Mouse (Mus musculus): ENCODE data around the gene Slc39a11. TPM values are rescaled to one million over a fixed set of nuclear protein-coding genes. Genes with fewer than 3 reads are reported as not detected.

Gene Slc39a11
- polyA plus RNA-seq, 1 experiment from 2014 or later = 18.3 TPM

GRCm38 (mm10) chr11:113274037-113274436 lies 375.8 kb downstream of the Slc39a11 start:
- H3K36me3 ChIP-seq = no peaks in the 10 kb centered on the region
- 76% methylated on average over 8 of the region's 8 CpGs for WGBS (ENCODE audit: insufficient replicate concordance)
- no peak overlapping the region for H3K4me2 ChIP-seq
- H3K4me3 ChIP-seq = no peak overlapping the region
- no peaks in the 10 kb centered on the region for H3K9me3 ChIP-seq (replicated peaks)
- no peak overlapping the region for H3K9ac ChIP-seq
- ATAC-seq = no peak
- H3K27me3 ChIP-seq (replicated peaks) = no peaks in the 10 kb centered on the region
- no peak overlapping the region for H3K27ac ChIP-seq
- no peaks in the 10 kb centered on the region for H3K4me1 ChIP-seq

- Histone ChIP-seq H3K4me3 (no peak overlapping the region), H3K36me3 (no peaks in the 10 kb centered on the region), H3K9me3 (replicated peaks) (no peaks in the 10 kb centered on the region), H3K27ac (no peak overlapping the region), H3K4me2 (no peak overlapping the region), H3K27me3 (replicated peaks) (no peaks in the 10 kb centered on the region), H3K9ac (no peak overlapping the region), H3K4me1 (no peaks in the 10 kb centered on the region)
- no peak for ATAC-seq
- 70% methylated on average over 6 of the region's 6 CpGs for WGBS (ENCODE audit: insufficient replicate concordance)
Measured at GRCm38 (mm10) chr11:113271857-113272256, 378.0 kb downstream of the Slc39a11 start.

GRCm38 (mm10) chr11:113268831-113269319 lies 381.0 kb downstream of the Slc39a11 start:
- no peak overlapping the region for H3K9ac ChIP-seq
- H3K4me2 ChIP-seq = no peak overlapping the region
- no peaks in the 10 kb centered on the region for H3K4me1 ChIP-seq
- H3K36me3 ChIP-seq = no peaks in the 10 kb centered on the region
- H3K4me3 ChIP-seq = no peak overlapping the region
- H3K27ac ChIP-seq = no peak overlapping the region
- ATAC-seq = no peak
- 78% methylated on average over 8 of the region's 8 CpGs for WGBS (ENCODE audit: insufficient replicate concordance)
- H3K9me3 ChIP-seq (replicated peaks) = no peaks in the 10 kb centered on the region
- no peaks in the 10 kb centered on the region for H3K27me3 ChIP-seq (replicated peaks)

GRCm38 (mm10) chr11:113267516-113268230 lies 382.2 kb downstream of the Slc39a11 start:
- Histone ChIP-seq H3K27me3 (replicated peaks) (no peaks in the 10 kb centered on the region), H3K4me3 (no peak overlapping the region), H3K36me3 (no peaks in the 10 kb centered on the region), H3K9ac (no peak overlapping the region), H3K4me2 (no peak overlapping the region), H3K27ac (no peak overlapping the region), H3K4me1 (no peaks in the 10 kb centered on the region), H3K9me3 (replicated peaks) (no peaks in the 10 kb centered on the region)
- 75% methylated on average over 17 of the region's 17 CpGs for WGBS (ENCODE audit: insufficient replicate concordance)
- no peak for ATAC-seq

GRCm38 (mm10) chr11:113266706-113267105 lies 383.2 kb downstream of the Slc39a11 start:
- no peak overlapping the region for H3K4me3 ChIP-seq
- H3K4me2 ChIP-seq = no peak overlapping the region
- 60% methylated on average over 4 of the region's 4 CpGs for WGBS (ENCODE audit: insufficient replicate concordance)
- no peaks in the 10 kb centered on the region for H3K36me3 ChIP-seq
- H3K9me3 ChIP-seq (replicated peaks) = no peaks in the 10 kb centered on the region
- ATAC-seq = no peak
- H3K4me1 ChIP-seq = no peaks in the 10 kb centered on the region
- no peak overlapping the region for H3K27ac ChIP-seq
- no peaks in the 10 kb centered on the region for H3K27me3 ChIP-seq (replicated peaks)
- H3K9ac ChIP-seq = no peak overlapping the region

- Histone ChIP-seq H3K4me3 (no peak overlapping the region), H3K9ac (no peak overlapping the region), H3K4me2 (no peak overlapping the region), H3K27me3 (replicated peaks) (no peaks in the 10 kb centered on the region), H3K36me3 (no peaks in the 10 kb centered on the region), H3K27ac (no peak overlapping the region), H3K4me1 (no peaks in the 10 kb centered on the region), H3K9me3 (replicated peaks) (no peaks in the 10 kb centered on the region)
- ATAC-seq = no peak
- 59% methylated on average over 3 of the region's 3 CpGs for WGBS (ENCODE audit: insufficient replicate concordance)
Measured at GRCm38 (mm10) chr11:113265567-113265966, 384.3 kb downstream of the Slc39a11 start.

- Histone ChIP-seq H3K36me3 (no peaks in the 10 kb centered on the region), H3K4me1 (no peaks in the 10 kb centered on the region), H3K4me3 (no peak overlapping the region), H3K27ac (no peak overlapping the region), H3K27me3 (replicated peaks) (no peaks in the 10 kb centered on the region), H3K9me3 (replicated peaks) (no peaks in the 10 kb centered on the region), H3K4me2 (no peak overlapping the region), H3K9ac (no peak overlapping the region)
- WGBS (ENCODE audit: insufficient replicate concordance) = 68% methylated on average over 7 of the region's 7 CpGs
- no peak for ATAC-seq
Measured at GRCm38 (mm10) chr11:113263971-113264370, 385.9 kb downstream of the Slc39a11 start.

GRCm38 (mm10) chr11:113262062-113262461 lies 387.8 kb downstream of the Slc39a11 start:
- Histone ChIP-seq H3K9me3 (replicated peaks) (no peaks in the 10 kb centered on the region), H3K4me1 (no peaks in the 10 kb centered on the region), H3K4me3 (no peak overlapping the region), H3K27ac (no peak overlapping the region), H3K4me2 (no peak overlapping the region), H3K36me3 (no peaks in the 10 kb centered on the region), H3K9ac (no peak overlapping the region), H3K27me3 (replicated peaks) (no peaks in the 10 kb centered on the region)
- no peak for ATAC-seq
- WGBS (ENCODE audit: insufficient replicate concordance) = 60% methylated on average over 8 of the region's 8 CpGs

GRCm38 (mm10) chr11:113261421-113261820 lies 388.5 kb downstream of the Slc39a11 start:
- no peak overlapping the region for H3K4me3 ChIP-seq
- no peak overlapping the region for H3K27ac ChIP-seq
- no peaks in the 10 kb centered on the region for H3K36me3 ChIP-seq
- no peaks in the 10 kb centered on the region for H3K27me3 ChIP-seq (replicated peaks)
- no peaks in the 10 kb centered on the region for H3K9me3 ChIP-seq (replicated peaks)
- no peak for ATAC-seq
- no peak overlapping the region for H3K4me2 ChIP-seq
- no peak overlapping the region for H3K9ac ChIP-seq
- H3K4me1 ChIP-seq = 0 out of 2 replicates have a peak, but pooled peaks cover under 1% of the 10 kb centered on the region
- 67% methylated on average over 4 of the region's 4 CpGs for WGBS (ENCODE audit: insufficient replicate concordance)

- ATAC-seq = no peak
- H3K27me3 ChIP-seq (replicated peaks) = no peaks in the 10 kb centered on the region
- 70% methylated on average over 14 of the region's 14 CpGs for WGBS (ENCODE audit: insufficient replicate concordance)
- H3K27ac ChIP-seq = no peak overlapping the region
- H3K4me3 ChIP-seq = no peak overlapping the region
- H3K9ac ChIP-seq = no peak overlapping the region
- no peak overlapping the region for H3K4me2 ChIP-seq
- no peaks in the 10 kb centered on the region for H3K36me3 ChIP-seq
- no peaks in the 10 kb centered on the region for H3K9me3 ChIP-seq (replicated peaks)
- 0 out of 2 replicates have a peak, but pooled peaks cover 3% of the 10 kb centered on the region for H3K4me1 ChIP-seq
Measured at GRCm38 (mm10) chr11:113259712-113260382, 390.0 kb downstream of the Slc39a11 start.

GRCm38 (mm10) chr11:113258016-113258415 lies 391.9 kb downstream of the Slc39a11 start:
- Histone ChIP-seq H3K36me3 (no peaks in the 10 kb centered on the region), H3K4me3 (no peak overlapping the region), H3K4me2 (no peak overlapping the region), H3K4me1 (0 out of 2 replicates have a peak, but pooled peaks cover 3% of the 10 kb centered on the region), H3K27me3 (replicated peaks) (no peaks in the 10 kb centered on the region), H3K9me3 (replicated peaks) (no peaks in the 10 kb centered on the region), H3K27ac (no peak overlapping the region), H3K9ac (no peak overlapping the region)
- ATAC-seq = no peak
- WGBS (ENCODE audit: insufficient replicate concordance) = 68% methylated on average over 6 of the region's 6 CpGs

- H3K27me3 ChIP-seq (replicated peaks) = no peaks in the 10 kb centered on the region
- H3K4me1 ChIP-seq = 0 out of 2 replicates have a peak, but pooled peaks cover 3% of the 10 kb centered on the region
- no peak overlapping the region for H3K9ac ChIP-seq
- H3K36me3 ChIP-seq = no peaks in the 10 kb centered on the region
- 76% methylated on average over 6 of the region's 6 CpGs for WGBS (ENCODE audit: insufficient replicate concordance)
- no peaks in the 10 kb centered on the region for H3K9me3 ChIP-seq (replicated peaks)
- no peak overlapping the region for H3K27ac ChIP-seq
- H3K4me2 ChIP-seq = no peak overlapping the region
- no peak for ATAC-seq
- H3K4me3 ChIP-seq = no peak overlapping the region
Measured at GRCm38 (mm10) chr11:113254653-113255052, 395.2 kb downstream of the Slc39a11 start.

Data from liver, embryonic 12.5 days (tissue).